Mouse (Mus musculus) embryonic fibroblast, embryonic 13.5 days (primary cell): ENCODE data around the gene Gucy1b1.

ENCODE experiments used
- CTCF ChIP-seq: IDR thresholded peaks from 2 replicates; pipeline ENCODE4 v1.5.1; 2011; ENCODE audit warnings: mild to moderate bottlenecking, control low read depth, low read length, moderate library complexity, borderline replicate concordance; ENCODE audit not compliant: insufficient read depth
- POLR2A ChIP-seq: IDR thresholded peaks from 2 replicates; pipeline ENCODE4 v1.6.1; 2011; ENCODE audit warnings: low read depth, mild to moderate bottlenecking, control low read depth, low read length, moderate library complexity

GRCm38 (mm10) chr3:81985100-81985499 is 89.4 kb downstream of the Gucy1b1 start:
- TF ChIP-seq POLR2A (no peak), CTCF (no peak)
